Mouse (Mus musculus): Measurements from ENCODE around the gene Wdr64. TPM values are rescaled to one million over a fixed set of nuclear protein-coding genes. Genes with fewer than 3 reads are reported as not detected.

The Wdr64 gene
- polyA plus RNA-seq, 1 experiment from 2014 or later = 0.12 TPM

DNA sequence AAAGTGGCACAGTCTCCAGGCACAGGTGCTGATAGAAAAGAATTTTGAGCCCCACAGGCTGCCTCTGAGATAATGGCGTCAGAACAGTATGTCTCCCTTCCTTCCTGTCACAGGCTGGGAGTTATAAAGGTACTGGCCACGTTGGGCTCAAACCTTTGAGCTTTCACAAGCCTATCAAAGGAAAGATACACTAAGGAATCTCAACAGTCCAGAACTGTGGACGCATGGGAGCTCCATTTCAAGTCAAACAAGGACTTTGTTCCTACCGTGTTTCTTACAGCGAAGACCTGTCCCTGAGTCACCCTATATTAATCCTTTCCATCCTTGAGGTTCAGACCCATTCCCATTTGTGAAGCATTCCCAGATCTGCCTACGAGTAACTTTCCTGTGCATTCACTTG lies 20.9 kb upstream of the Wdr64 start:
- no peaks in the 10 kb centered on the region for H3K4me1 ChIP-seq (replicated peaks; ENCODE audit: control insufficient read depth, insufficient read depth, low read length)
- no peaks in the 10 kb centered on the region for H3K27me3 ChIP-seq (ENCODE audit: control insufficient read depth, insufficient read depth, low read length)
- DNase-seq (ENCODE audit: low spot score) (no peak), ATAC-seq (ENCODE audit: low FRiP score) (no peak)
- H3K4me2 ChIP-seq (replicated peaks; ENCODE audit: low read depth, low read length) = no peak overlapping the region
- no peaks in the 10 kb centered on the region for H3K36me3 ChIP-seq (ENCODE audit: control insufficient read depth, insufficient read depth, low read length)
- no peak overlapping the region for H3K4me3 ChIP-seq (ENCODE audit: low read depth, low read length)
- 88% methylated on average over 6 of the region's 6 CpGs for WGBS
- H3K9ac ChIP-seq (ENCODE audit: low read depth, low read length) = no peak overlapping the region
- no peak overlapping the region for H3K27ac ChIP-seq (ENCODE audit: low read depth, low read length)
- H3K9me3 ChIP-seq (ENCODE audit: control insufficient read depth, low read length) = no peaks in the 10 kb centered on the region

- Histone ChIP-seq H3K4me2 (replicated peaks; ENCODE audit: low read depth, low read length) (no peak overlapping the region), H3K9ac (ENCODE audit: low read depth, low read length) (no peak overlapping the region), H3K4me1 (replicated peaks; ENCODE audit: control insufficient read depth, insufficient read depth, low read length) (no peaks in the 10 kb centered on the region), H3K4me3 (ENCODE audit: low read depth, low read length) (no peak overlapping the region), H3K27me3 (ENCODE audit: control insufficient read depth, insufficient read depth, low read length) (no peaks in the 10 kb centered on the region), H3K27ac (ENCODE audit: low read depth, low read length) (no peak overlapping the region), H3K36me3 (ENCODE audit: control insufficient read depth, insufficient read depth, low read length) (no peaks in the 10 kb centered on the region), H3K9me3 (ENCODE audit: control insufficient read depth, low read length) (no peaks in the 10 kb centered on the region)
- DNase-seq (ENCODE audit: low spot score) (no peak), ATAC-seq (ENCODE audit: low FRiP score) (no peak)
- whole genome bisulfite sequencing = 82% methylated on average over 6 of the region's 6 CpGs
These were observed 17.4 kb upstream of the Wdr64 start for GRCm38 (mm10) chr1:175680995-175681394.

GRCm38 (mm10) chr1:175691686-175692245 lies 6.6 kb upstream of the Wdr64 start:
- Histone ChIP-seq H3K36me3 (ENCODE audit: control insufficient read depth, insufficient read depth, low read length) (no peaks in the 10 kb centered on the region; the same call in 1 of the 2 replicates), H3K9me3 (ENCODE audit: control insufficient read depth, low read length) (no peaks in the 10 kb centered on the region), H3K27ac (ENCODE audit: low read depth, low read length) (peak overlapping the region; percentile 82), H3K4me2 (replicated peaks; ENCODE audit: low read depth, low read length) (peak overlapping the region; percentile 75), H3K27me3 (ENCODE audit: control insufficient read depth, insufficient read depth, low read length) (no peaks in the 10 kb centered on the region), H3K4me3 (ENCODE audit: low read depth, low read length) (peak overlapping the region; percentile 83), H3K9ac (ENCODE audit: low read depth, low read length) (peak overlapping the region; percentile 92), H3K4me1 (replicated peaks; ENCODE audit: control insufficient read depth, insufficient read depth, low read length) (0 out of 2 replicates have a peak, but pooled peaks cover 3% of the 10 kb centered on the region)
- no peak for ATAC-seq (ENCODE audit: low FRiP score)
- WGBS = 2% methylated on average over 22 of the region's 22 CpGs
- DNase-seq (ENCODE audit: low spot score) = no peak

- peak within 1 kb of the TSS; percentile 83 for H3K4me3 ChIP-seq (ENCODE audit: low read depth, low read length)
- ATAC-seq (ENCODE audit: low FRiP score) = peak; percentile 97
- H3K27ac ChIP-seq (ENCODE audit: low read depth, low read length) = peak within 1 kb of the TSS; percentile 82
- 0 out of 2 replicates have a peak, but pooled peaks cover 3% of the 10 kb centered on the region for H3K4me1 ChIP-seq (replicated peaks; ENCODE audit: control insufficient read depth, insufficient read depth, low read length)
- H3K27me3 ChIP-seq (ENCODE audit: control insufficient read depth, insufficient read depth, low read length) = no peaks in the 10 kb centered on the region
- H3K9me3 ChIP-seq (ENCODE audit: control insufficient read depth, low read length) = no peaks in the 10 kb centered on the region
- H3K4me2 ChIP-seq (replicated peaks; ENCODE audit: low read depth, low read length) = peak within 1 kb of the TSS; percentile 75
- H3K9ac ChIP-seq (ENCODE audit: low read depth, low read length) = peak within 1 kb of the TSS; percentile 92
- under 1% methylated on average over 65 of the region's 73 CpGs for WGBS
- H3K36me3 ChIP-seq (ENCODE audit: control insufficient read depth, insufficient read depth, low read length) = no peaks in the 10 kb centered on the region; the same call in 1 of the 2 replicates
- DNase-seq (ENCODE audit: low spot score) = peak; percentile 99
These were observed 6.0 kb upstream of the Wdr64 start, which contains the start of the genes Opn3 and Chml for GRCm38 (mm10) chr1:175692246-175692996. Gene Opn3, minus strand, starts transcription at chr1:175692776. Gene Chml, minus strand, starts transcription at chr1:175692901.

DNA sequence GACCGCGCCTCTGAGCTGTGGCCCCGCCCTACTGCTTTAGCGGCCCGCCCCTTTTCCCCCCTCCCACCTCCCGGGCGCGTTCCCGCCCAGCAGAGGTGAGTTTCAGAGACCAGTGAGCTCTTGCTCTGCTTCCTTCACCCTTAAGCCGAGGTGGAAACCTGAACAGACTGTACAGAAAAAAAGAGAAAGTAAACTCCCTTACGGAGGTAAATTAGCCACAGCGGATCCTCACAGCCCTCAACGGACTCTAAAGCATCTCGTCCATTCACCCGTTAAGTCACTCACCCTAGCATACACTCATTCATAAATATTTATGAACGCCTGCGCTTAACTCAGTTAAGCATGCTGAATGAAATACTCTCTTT lies 5.4 kb upstream of the Wdr64 start:
- peak overlapping the region; percentile 83 for H3K4me3 ChIP-seq (ENCODE audit: low read depth, low read length)
- H3K4me1 ChIP-seq (replicated peaks; ENCODE audit: control insufficient read depth, insufficient read depth, low read length) = 0 out of 2 replicates have a peak, but pooled peaks cover 3% of the 10 kb centered on the region
- ATAC-seq (ENCODE audit: low FRiP score) = peak; percentile 73; the same call in 1 of the 2 replicates
- no peak overlapping the region for H3K9ac ChIP-seq (ENCODE audit: low read depth, low read length)
- H3K9me3 ChIP-seq (ENCODE audit: control insufficient read depth, low read length) = no peaks in the 10 kb centered on the region
- no peak for DNase-seq (ENCODE audit: low spot score)
- no peak overlapping the region for H3K27ac ChIP-seq (ENCODE audit: low read depth, low read length)
- peak overlapping the region; percentile 75 for H3K4me2 ChIP-seq (replicated peaks; ENCODE audit: low read depth, low read length)
- WGBS = 2% methylated on average over 17 of the region's 17 CpGs
- no peaks in the 10 kb centered on the region; the same call in 1 of the 2 replicates for H3K36me3 ChIP-seq (ENCODE audit: control insufficient read depth, insufficient read depth, low read length)
- no peaks in the 10 kb centered on the region for H3K27me3 ChIP-seq (ENCODE audit: control insufficient read depth, insufficient read depth, low read length)

- no peaks in the 10 kb centered on the region for H3K9me3 ChIP-seq (ENCODE audit: control insufficient read depth, low read length)
- H3K4me2 ChIP-seq (replicated peaks; ENCODE audit: low read depth, low read length) = peak overlapping the region; percentile 75
- H3K27me3 ChIP-seq (ENCODE audit: control insufficient read depth, insufficient read depth, low read length) = no peaks in the 10 kb centered on the region
- no peak overlapping the region for H3K9ac ChIP-seq (ENCODE audit: low read depth, low read length)
- no peak overlapping the region for H3K27ac ChIP-seq (ENCODE audit: low read depth, low read length)
- 43% methylated on average over 12 of the region's 12 CpGs for WGBS
- 0 out of 2 replicates have a peak, but pooled peaks cover 3% of the 10 kb centered on the region for H3K4me1 ChIP-seq (replicated peaks; ENCODE audit: control insufficient read depth, insufficient read depth, low read length)
- ATAC-seq (ENCODE audit: low FRiP score) = 0 out of 2 replicates have a peak, but pooled peaks have one; percentile 1
- no peaks in the 10 kb centered on the region for H3K36me3 ChIP-seq (ENCODE audit: control insufficient read depth, insufficient read depth, low read length)
- peak overlapping the region; percentile 83 for H3K4me3 ChIP-seq (ENCODE audit: low read depth, low read length)
- DNase-seq (ENCODE audit: low spot score) = no peak
These were observed 4.9 kb upstream of the Wdr64 start for GRCm38 (mm10) chr1:175693429-175693960.

- no peak for ATAC-seq (ENCODE audit: low FRiP score)
- WGBS = 73% methylated on average over 3 of the region's 3 CpGs
- H3K9me3 ChIP-seq (ENCODE audit: control insufficient read depth, low read length) = no peaks in the 10 kb centered on the region
These were observed 982 bp downstream of the Wdr64 start for GRCm38 (mm10) chr1:175699375-175699774.

GRCm38 (mm10) chr1:175699796-175700195 lies 1.4 kb downstream of the Wdr64 start:
- Histone ChIP-seq H3K4me3 (ENCODE audit: low read depth, low read length) (no peak overlapping the region), H3K27me3 (ENCODE audit: control insufficient read depth, insufficient read depth, low read length) (no peaks in the 10 kb centered on the region), H3K36me3 (ENCODE audit: control insufficient read depth, insufficient read depth, low read length) (no peaks in the 10 kb centered on the region), H3K4me1 (replicated peaks; ENCODE audit: control insufficient read depth, insufficient read depth, low read length) (no peaks in the 10 kb centered on the region), H3K9ac (ENCODE audit: low read depth, low read length) (no peak overlapping the region), H3K4me2 (replicated peaks; ENCODE audit: low read depth, low read length) (no peak overlapping the region), H3K27ac (ENCODE audit: low read depth, low read length) (no peak overlapping the region), H3K9me3 (ENCODE audit: control insufficient read depth, low read length) (no peaks in the 10 kb centered on the region)
- ATAC-seq (ENCODE audit: low FRiP score) (no peak), DNase-seq (ENCODE audit: low spot score) (no peak)
- WGBS = 33% methylated on average over 4 of the region's 4 CpGs

More at GRCm38 (mm10) chr1:175699375-175699774, 982 bp downstream of the Wdr64 start:
- no peak overlapping the region for H3K27ac ChIP-seq (ENCODE audit: low read depth, low read length)
- H3K4me1 ChIP-seq (replicated peaks; ENCODE audit: control insufficient read depth, insufficient read depth, low read length) = no peaks in the 10 kb centered on the region
- H3K9ac ChIP-seq (ENCODE audit: low read depth, low read length) = no peak overlapping the region
- no peak for DNase-seq (ENCODE audit: low spot score)
- no peak overlapping the region for H3K4me3 ChIP-seq (ENCODE audit: low read depth, low read length)
- H3K36me3 ChIP-seq (ENCODE audit: control insufficient read depth, insufficient read depth, low read length) = no peaks in the 10 kb centered on the region
- H3K27me3 ChIP-seq (ENCODE audit: control insufficient read depth, insufficient read depth, low read length) = no peaks in the 10 kb centered on the region
- H3K4me2 ChIP-seq (replicated peaks; ENCODE audit: low read depth, low read length) = no peak overlapping the region

All from hindbrain, embryonic 11.5 days (tissue).